Mouse (Mus musculus) hindbrain, embryonic 12.5 days (tissue): ENCODE data around the gene Osbpl2. TPM values are rescaled to one million over a fixed set of nuclear protein-coding genes. Genes with fewer than 3 reads are reported as not detected.

Experiments
- ATAC-seq: fragments of 200-750 bp; cut with Nextera tagmentation; 2 replicates; pipeline ENCODE4 v1.8.0; 2017; ENCODE audit warnings: moderate TSS enrichment; ENCODE audit not compliant: low FRiP score
- H3K27ac ChIP-seq: fragments of 300-500 bp; sonication (generic); 2 replicates; pipeline ENCODE4 v1.5.1; 2016; ENCODE audit warnings: mild to moderate bottlenecking
- H3K27me3 ChIP-seq: fragments of 300-500 bp; sonication (generic); 2 replicates; pipeline ENCODE4 v1.6.1; 2016; ENCODE audit warnings: mild to moderate bottlenecking
- H3K36me3 ChIP-seq: fragments of 300-500 bp; sonication (generic); 2 replicates; pipeline ENCODE4 v1.6.1; 2016; ENCODE audit warnings: mild to moderate bottlenecking
- H3K4me1 ChIP-seq: fragments of 300-500 bp; sonication (generic); 2 replicates; pipeline ENCODE4 v1.6.1; 2016
- H3K4me2 ChIP-seq: fragments of 300-500 bp; sonication (generic); replicated peaks from 2 replicates; pipeline ENCODE4 v1.6.1; 2016; ENCODE audit warnings: mild to moderate bottlenecking
- H3K4me3 ChIP-seq: fragments of 300-500 bp; sonication (generic); 2 replicates; pipeline ENCODE4 v1.5.1; 2016; ENCODE audit warnings: mild to moderate bottlenecking
- H3K9ac ChIP-seq: fragments of 300-500 bp; sonication (generic); 2 replicates; pipeline ENCODE4 v1.6.1; 2016; ENCODE audit warnings: mild to moderate bottlenecking, moderate library complexity
- H3K9me3 ChIP-seq: fragments of 300-500 bp; sonication (generic); replicated peaks from 2 replicates; pipeline ENCODE4 v1.6.1; 2016; ENCODE audit warnings: mild to moderate bottlenecking
- WGBS: fragments of 180-500 bp; shearing (Covaris S2); methylation state at CpG from one replicate; pipeline ENCODE4 v1.1.7; 2016; 5-methylcytosine and 5-hydroxymethylcytosine counted together
- polyA plus RNA-seq: library from polyadenylated mRNA; unstranded; fragments of >200 nt; fragmentation: Nextera tagmentation; extraction: Ambion mirVana; gene quantifications from 2 replicates; pipeline ENCODE4 v1.2.1, GENCODE M21; 2016

The Osbpl2 gene
- polyA plus RNA-seq, 1 experiment from 2014 or later: 52.2 TPM

DNA sequence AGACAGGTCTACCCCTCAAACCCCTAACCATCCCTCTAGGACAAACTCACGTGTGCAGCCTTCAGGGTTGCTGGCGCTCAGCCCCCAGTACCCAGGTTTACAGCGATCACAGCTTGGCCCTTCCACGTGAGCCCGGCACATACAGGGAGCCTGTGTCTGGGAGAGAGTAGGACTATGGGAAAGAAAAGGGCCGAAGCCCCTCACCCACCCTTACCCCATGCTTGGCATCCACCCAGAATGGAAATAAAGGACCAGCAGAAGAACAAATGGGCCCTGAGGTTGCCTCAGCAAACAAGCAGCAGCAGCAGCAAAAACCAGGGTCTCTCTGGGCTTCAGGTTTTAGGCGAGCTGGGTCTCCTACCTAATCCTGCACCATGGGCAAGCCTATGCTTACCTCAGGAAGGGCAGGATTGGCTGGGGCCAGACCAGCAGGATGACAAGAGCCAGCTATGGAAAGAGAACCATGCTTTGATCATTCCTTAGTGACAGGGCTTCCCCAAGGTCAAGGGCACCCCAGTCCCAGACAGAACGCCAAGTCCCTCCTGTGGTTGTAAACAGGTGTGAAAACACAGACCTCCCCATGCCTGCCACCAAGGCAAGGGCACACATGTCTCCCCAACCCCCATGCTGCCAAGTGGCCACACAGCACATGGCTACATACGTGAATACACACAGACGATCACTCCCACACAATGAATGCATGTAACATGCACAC, 78.4 kb downstream of the Osbpl2 start:
- 0 out of 2 replicates have a peak, but pooled peaks have one; percentile 18 for ATAC-seq

GRCm38 (mm10) chr2:180198782-180199181, 79.7 kb downstream of the Osbpl2 start:
- Histone ChIP-seq H3K27ac (no peak overlapping the region), H3K9me3 (no peaks in the 10 kb centered on the region), H3K4me2 (no peak overlapping the region), H3K36me3 (no peaks in the 10 kb centered on the region), H3K27me3 (no peaks in the 10 kb centered on the region), H3K9ac (no peak overlapping the region), H3K4me1 (peaks cover 25% of the 10 kb centered on the region), H3K4me3 (no peak overlapping the region)
- 79% methylated on average over 10 of the region's 10 CpGs for WGBS
- ATAC-seq: no peak

More for the DNA sequence above, 78.4 kb downstream of the Osbpl2 start:
- no peak overlapping the region for H3K27ac ChIP-seq
- no peaks in the 10 kb centered on the region for H3K9me3 ChIP-seq
- 86% methylated on average over 10 of the region's 10 CpGs for WGBS
- no peak overlapping the region for H3K4me3 ChIP-seq
- peaks cover 19% of the 10 kb centered on the region for H3K4me1 ChIP-seq
- no peaks in the 10 kb centered on the region for H3K27me3 ChIP-seq
- no peak overlapping the region for H3K9ac ChIP-seq
- no peaks in the 10 kb centered on the region for H3K36me3 ChIP-seq
- no peak overlapping the region for H3K4me2 ChIP-seq

- Histone ChIP-seq H3K4me1 (peaks cover 35% of the 10 kb centered on the region), H3K9ac (no peak overlapping the region), H3K9me3 (no peaks in the 10 kb centered on the region), H3K4me2 (no peak overlapping the region), H3K36me3 (no peaks in the 10 kb centered on the region), H3K27me3 (no peaks in the 10 kb centered on the region), H3K4me3 (no peak overlapping the region), H3K27ac (no peak overlapping the region)
- ATAC-seq: no peak
- 46% methylated on average over 11 of the region's 11 CpGs for WGBS
Measured at GRCm38 (mm10) chr2:180200681-180201080, 81.6 kb downstream of the Osbpl2 start.

- Histone ChIP-seq H3K4me3 (no peak overlapping the region), H3K9me3 (no peaks in the 10 kb centered on the region), H3K27me3 (no peaks in the 10 kb centered on the region), H3K36me3 (no peaks in the 10 kb centered on the region), H3K9ac (no peak overlapping the region), H3K27ac (no peak overlapping the region), H3K4me1 (peaks cover 41% of the 10 kb centered on the region), H3K4me2 (no peak overlapping the region)
- ATAC-seq: no peak
- WGBS: 67% methylated on average over 9 of the region's 9 CpGs
Measured at GRCm38 (mm10) chr2:180201303-180201702, 82.2 kb downstream of the Osbpl2 start.

DNA sequence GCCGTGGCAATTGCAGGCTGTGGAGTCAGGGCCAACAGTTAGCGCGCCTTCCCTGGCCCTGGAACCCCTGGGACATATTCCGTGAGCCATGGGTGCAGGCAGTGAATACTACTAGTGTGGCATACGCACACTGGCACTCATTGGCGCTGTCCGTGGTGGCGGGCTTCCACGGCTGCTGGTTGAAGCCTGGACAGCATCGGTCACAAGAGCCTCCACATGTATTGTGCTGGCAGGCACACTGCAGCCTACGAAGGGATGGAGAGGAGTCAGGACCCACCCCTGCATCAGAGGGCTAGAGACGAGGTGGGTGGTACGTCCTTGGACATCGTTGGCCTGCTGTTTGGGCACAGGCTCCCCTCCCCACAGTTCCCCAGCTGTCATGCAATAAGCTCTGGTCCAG, 83.2 kb downstream of the Osbpl2 start:
- no peaks in the 10 kb centered on the region for H3K36me3 ChIP-seq

DNA sequence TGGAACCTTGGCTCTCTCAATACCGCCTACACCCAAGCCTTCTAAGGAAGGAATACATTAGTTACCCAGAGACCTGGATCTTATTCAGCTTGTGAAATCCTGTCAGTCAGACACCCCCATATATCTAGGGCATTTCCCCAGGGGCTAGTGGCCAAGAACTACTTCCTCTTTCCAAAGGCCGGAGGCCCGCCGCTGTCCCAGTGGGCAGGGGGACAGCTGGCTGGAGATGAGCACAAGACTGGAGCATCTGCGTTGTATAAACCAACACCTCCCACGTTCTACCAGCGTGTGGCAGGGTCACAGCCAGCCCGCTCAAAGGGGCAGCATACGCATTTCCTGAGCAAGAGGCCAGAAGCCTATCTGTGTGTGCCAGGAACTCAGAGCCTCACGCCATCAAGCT, 83.7 kb downstream of the Osbpl2 start:
- no peak overlapping the region for H3K9ac ChIP-seq
- 69% methylated on average over 10 of the region's 10 CpGs for WGBS
- H3K4me3 ChIP-seq: no peak overlapping the region
- no peak overlapping the region for H3K4me2 ChIP-seq
- no peak for ATAC-seq
- H3K4me1 ChIP-seq: peaks cover 39% of the 10 kb centered on the region
- H3K36me3 ChIP-seq: no peaks in the 10 kb centered on the region
- no peak overlapping the region for H3K27ac ChIP-seq
- no peaks in the 10 kb centered on the region for H3K9me3 ChIP-seq
- no peaks in the 10 kb centered on the region for H3K27me3 ChIP-seq

More for the DNA sequence above, 83.2 kb downstream of the Osbpl2 start:
- no peak for ATAC-seq
- H3K9ac ChIP-seq: no peak overlapping the region
- no peaks in the 10 kb centered on the region for H3K9me3 ChIP-seq
- 89% methylated on average over 14 of the region's 14 CpGs for WGBS
- H3K4me2 ChIP-seq: no peak overlapping the region
- H3K4me1 ChIP-seq: peaks cover 42% of the 10 kb centered on the region
- H3K27me3 ChIP-seq: no peaks in the 10 kb centered on the region
- H3K27ac ChIP-seq: no peak overlapping the region
- no peak overlapping the region for H3K4me3 ChIP-seq

- 86% methylated on average over 9 of the region's 9 CpGs for WGBS
- no peak overlapping the region for H3K4me3 ChIP-seq
Measured at GRCm38 (mm10) chr2:180204501-180204900, 85.4 kb downstream of the Osbpl2 start.

DNA sequence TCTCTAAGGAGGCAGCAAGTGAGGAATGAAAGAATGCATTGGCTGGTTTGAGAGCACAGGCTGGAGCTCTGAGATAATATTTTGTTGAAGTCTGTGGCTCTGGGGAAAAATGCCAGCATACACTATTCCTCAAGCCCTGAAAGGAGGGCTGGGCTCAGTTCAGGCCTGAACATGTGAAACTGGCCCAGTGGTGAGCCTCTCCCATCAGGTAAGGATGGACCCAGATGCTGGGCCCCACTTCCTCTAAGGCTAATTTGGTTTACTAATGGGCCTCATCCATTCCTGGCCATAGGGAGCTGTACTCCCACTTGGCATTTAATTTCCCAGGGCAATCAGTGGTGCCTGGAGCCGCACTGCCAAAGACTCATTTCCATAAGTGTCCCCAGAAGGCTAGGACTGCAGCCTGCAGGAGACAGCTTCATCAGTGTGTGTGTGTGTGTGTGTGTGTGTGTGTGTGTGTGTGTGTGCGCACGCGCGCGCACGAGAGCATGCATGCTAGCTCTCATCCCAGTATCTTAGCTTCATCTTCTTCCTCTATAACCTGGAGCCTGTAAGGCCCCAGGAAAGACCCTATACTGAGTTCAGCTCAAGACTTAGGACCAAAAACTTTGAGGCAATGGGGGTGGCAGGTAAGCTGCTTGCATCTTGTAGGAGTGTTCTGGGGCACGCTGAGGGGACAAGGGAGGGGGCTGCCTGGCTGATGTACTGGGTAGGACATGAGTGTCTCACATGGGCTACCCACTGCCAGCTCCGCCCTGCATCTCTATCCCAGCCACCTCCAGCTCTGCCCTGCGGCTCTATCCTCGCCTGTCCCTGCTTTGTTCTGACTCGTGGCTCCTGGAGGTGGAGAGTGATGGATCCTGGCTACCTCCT, 86.2 kb downstream of the Osbpl2 start:
- Histone ChIP-seq H3K4me1 (peaks cover 34% of the 10 kb centered on the region), H3K4me3 (no peak overlapping the region), H3K27ac (peak overlapping the region; percentile 77), H3K4me2 (no peak overlapping the region), H3K9me3 (no peaks in the 10 kb centered on the region), H3K36me3 (no peaks in the 10 kb centered on the region), H3K9ac (no peak overlapping the region), H3K27me3 (no peaks in the 10 kb centered on the region)
- WGBS: 68% methylated on average over 12 of the region's 12 CpGs
- ATAC-seq: peak; percentile 77

More at GRCm38 (mm10) chr2:180204501-180204900, 85.4 kb downstream of the Osbpl2 start:
- H3K9me3 ChIP-seq: no peaks in the 10 kb centered on the region
- H3K4me1 ChIP-seq: peaks cover 35% of the 10 kb centered on the region
- H3K36me3 ChIP-seq: no peaks in the 10 kb centered on the region
- no peak overlapping the region for H3K4me2 ChIP-seq
- ATAC-seq: no peak
- H3K27ac ChIP-seq: peak overlapping the region; percentile 77
- H3K27me3 ChIP-seq: no peaks in the 10 kb centered on the region
- H3K9ac ChIP-seq: no peak overlapping the region

DNA sequence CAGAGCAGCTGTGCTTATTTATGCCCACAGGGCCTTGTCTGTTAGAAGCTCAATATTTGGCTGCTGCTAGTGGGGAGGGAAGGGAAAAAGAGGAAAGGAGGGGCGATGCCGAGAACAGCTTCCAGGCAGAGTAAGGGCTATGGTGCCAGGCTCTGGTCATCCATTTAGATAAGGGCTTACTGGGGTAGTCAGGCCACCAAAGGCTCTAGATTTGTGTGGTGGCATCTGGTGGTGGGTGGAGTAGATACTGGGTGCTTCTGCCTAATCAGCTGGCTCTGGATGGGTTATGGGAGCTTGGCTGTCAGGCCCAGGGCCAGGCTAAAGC, 86.8 kb downstream of the Osbpl2 start:
- Histone ChIP-seq H3K27ac (peak overlapping the region; percentile 77), H3K4me1 (peaks cover 28% of the 10 kb centered on the region), H3K36me3 (no peaks in the 10 kb centered on the region), H3K4me2 (no peak overlapping the region), H3K9me3 (no peaks in the 10 kb centered on the region), H3K9ac (no peak overlapping the region), H3K4me3 (no peak overlapping the region), H3K27me3 (no peaks in the 10 kb centered on the region)
- 90% methylated on average over 2 of the region's 2 CpGs for WGBS
- ATAC-seq: 0 out of 2 replicates have a peak, but pooled peaks have one; percentile 2

DNA sequence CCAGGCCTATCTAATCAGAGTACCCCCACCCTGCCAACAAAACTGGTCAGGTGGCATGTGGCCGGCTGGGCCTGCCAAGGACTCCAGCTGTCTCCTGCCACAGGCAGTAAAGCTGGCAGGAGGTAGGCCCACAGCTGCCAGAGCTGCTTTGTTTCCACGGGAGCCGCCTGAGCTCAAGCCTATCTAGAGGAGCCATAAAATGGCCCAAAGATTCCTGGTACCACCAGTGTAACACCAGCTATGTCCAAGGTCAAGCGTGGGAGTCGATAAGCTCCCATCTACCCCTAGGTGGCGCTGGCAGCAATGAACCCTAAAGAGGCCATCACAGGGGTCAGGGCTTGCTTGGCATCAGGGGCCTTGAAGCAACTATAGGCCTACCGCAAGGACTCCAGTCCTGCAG, 88.7 kb downstream of the Osbpl2 start:
- ATAC-seq: no peak
- H3K27me3 ChIP-seq: no peaks in the 10 kb centered on the region
- WGBS: 70% methylated on average over 7 of the region's 7 CpGs

DNA sequence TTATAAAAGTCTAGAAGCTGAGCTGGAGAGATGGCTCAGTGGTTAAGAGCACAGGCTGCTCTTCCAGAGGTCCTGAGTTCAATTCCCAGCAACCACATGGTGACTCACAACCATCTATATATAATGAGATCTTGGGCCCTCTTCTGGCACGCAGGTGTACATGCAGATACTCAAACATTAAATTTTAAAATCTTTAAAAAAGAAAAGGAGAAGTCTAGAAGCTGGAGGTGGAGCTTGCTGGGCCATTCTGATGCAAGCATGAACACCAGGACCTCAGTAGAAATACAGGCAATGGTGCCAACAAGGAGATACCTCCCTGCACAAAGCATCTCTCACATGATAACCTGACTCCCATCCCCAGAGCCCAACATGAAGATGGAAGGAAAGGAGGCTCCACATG, 89.9 kb downstream of the Osbpl2 start:
- no peak overlapping the region for H3K4me3 ChIP-seq
- H3K27me3 ChIP-seq: no peaks in the 10 kb centered on the region
- 78% methylated on average over 1 of the region's 1 CpGs for WGBS
- no peak overlapping the region for H3K27ac ChIP-seq
- ATAC-seq: no peak
- H3K9me3 ChIP-seq: no peaks in the 10 kb centered on the region
- peaks cover 17% of the 10 kb centered on the region for H3K4me1 ChIP-seq
- no peaks in the 10 kb centered on the region for H3K36me3 ChIP-seq
- H3K9ac ChIP-seq: no peak overlapping the region
- H3K4me2 ChIP-seq: no peak overlapping the region

More for the DNA sequence above, 88.7 kb downstream of the Osbpl2 start:
- H3K9me3 ChIP-seq: no peaks in the 10 kb centered on the region
- H3K36me3 ChIP-seq: no peaks in the 10 kb centered on the region
- H3K27ac ChIP-seq: no peak overlapping the region
- no peak overlapping the region for H3K9ac ChIP-seq
- no peak overlapping the region for H3K4me2 ChIP-seq
- H3K4me1 ChIP-seq: peaks cover 21% of the 10 kb centered on the region
- no peak overlapping the region for H3K4me3 ChIP-seq

GRCm38 (mm10) chr2:180212255-180212654, 93.1 kb downstream of the Osbpl2 start:
- no peak overlapping the region for H3K27ac ChIP-seq
- H3K27me3 ChIP-seq: no peaks in the 10 kb centered on the region
- H3K9me3 ChIP-seq: no peaks in the 10 kb centered on the region
- no peaks in the 10 kb centered on the region for H3K36me3 ChIP-seq
- no peak overlapping the region for H3K4me3 ChIP-seq
- peaks cover 10% of the 10 kb centered on the region for H3K4me1 ChIP-seq
- ATAC-seq: no peak
- H3K4me2 ChIP-seq: no peak overlapping the region
- no peak overlapping the region for H3K9ac ChIP-seq
- WGBS: 88% methylated on average over 3 of the region's 3 CpGs
